Comparison of ENCODE assay signal across 31 mouse cellular contexts in genomic region chr13:19379313-19379712, GRCm38 (mm10). TPM values are rescaled to one million over a fixed set of nuclear protein-coding genes. Genes with fewer than 3 reads are reported as not detected.
DNase-seq lines count a peak whose midpoint lies in the region; ATAC-seq lines count a peak whose summit lies in the region.
"Had no signal": no experiment of that assay in that cellular context is flagged by ENCODE, and none has a peak within 500 bp of the region (broad histone marks: within the 10 kb centered on the region; RNA-seq: fewer than 3 reads in every experiment).

No protein-coding gene starts in this region.

- H3K9ac ChIP-seq in intestine, embryonic 14.5 days (ENCODE audit: low read length), result no peak overlapping the region
- H3K9ac ChIP-seq in intestine, embryonic 16.5 days (ENCODE audit: low read depth, low read length), result no peak overlapping the region
- no peak overlapping the region for H3K9ac ChIP-seq in neural tube, embryonic 14.5 days (replicated peaks; ENCODE audit: low read depth, low read length)
- H3K9ac ChIP-seq in neural tube, embryonic 15.5 days (replicated peaks), result no peak overlapping the region
- H3K9ac ChIP-seq: embryonic facial prominence, embryonic 13.5 days; forebrain, embryonic 12.5 days; forebrain, embryonic 15.5 days; heart, embryonic 12.5 days; heart, embryonic 15.5 days; hindbrain, embryonic 14.5 days had no signal

- H3K36me3 ChIP-seq in intestine, embryonic 14.5 days (ENCODE audit: control insufficient read depth, insufficient read depth, low read length), result peaks cover 13% of the 10 kb centered on the region
- no peaks in the 10 kb centered on the region for H3K36me3 ChIP-seq in intestine, embryonic 16.5 days (ENCODE audit: control insufficient read depth, insufficient read depth, low read length)
- H3K36me3 ChIP-seq in megakaryocyte, embryonic 14.5 days (replicated peaks; ENCODE audit: low read length), result peaks cover 12% of the 10 kb centered on the region
- peaks cover 7% of the 10 kb centered on the region; the same call in 1 of the 2 replicates for H3K36me3 ChIP-seq in neural tube, embryonic 14.5 days (ENCODE audit: control insufficient read depth, insufficient read depth, low read length)
- H3K36me3 ChIP-seq in neural tube, embryonic 15.5 days, result peaks cover 9% of the 10 kb centered on the region
- H3K36me3 ChIP-seq: forebrain, embryonic 12.5 days had no signal

- WGBS in intestine, embryonic 14.5 days, result 70% methylated on average over 6 of the region's 6 CpGs
- 66% methylated on average over 6 of the region's 6 CpGs for WGBS in intestine, embryonic 16.5 days
- 84% methylated on average over 6 of the region's 6 CpGs for WGBS in neural tube, embryonic 14.5 days
- 78% methylated on average over 6 of the region's 6 CpGs for WGBS in neural tube, embryonic 15.5 days

- no peak overlapping the region for H3K27ac ChIP-seq in intestine, embryonic 14.5 days (ENCODE audit: low read depth)
- no peak overlapping the region for H3K27ac ChIP-seq in intestine, embryonic 16.5 days (ENCODE audit: low read length)
- H3K27ac ChIP-seq in neural tube, embryonic 14.5 days (ENCODE audit: low read depth, low read length), result no peak overlapping the region
- H3K27ac ChIP-seq in neural tube, embryonic 15.5 days (replicated peaks), result no peak overlapping the region
- H3K27ac ChIP-seq: embryonic facial prominence, embryonic 10.5 days; embryonic facial prominence, embryonic 13.5 days; forebrain, embryonic 12.5 days; forebrain, embryonic 15.5 days; gastrocnemius, adult 2 months; heart, embryonic 15.5 days; hindbrain, embryonic 10.5 days; hindbrain, embryonic 14.5 days had no signal

- peak; percentile 35 for DNase-seq in intestine, embryonic 14.5 days (ENCODE audit: low spot score)
- DNase-seq in MN1 (ENCODE audit: low spot score), result no peak
- DNase-seq: adrenal gland, adult 8-10 months; adrenal gland, postnatal 25 days; cerebellum, adult 11-12 months; cerebellum, adult 8-10 months; cerebellum, postnatal 10 days; cerebellum, postnatal 36 days; embryo, embryonic 11 days; gastrocnemius, adult 2 months; gastrocnemius, postnatal 14 days; heart, adult 11 months; heart, postnatal 10 days; heart, postnatal 36 days had no signal

- ATAC-seq in intestine, embryonic 14.5 days (replicated peaks; ENCODE audit: low FRiP score, low TSS enrichment, low read depth), result no peak
- no peak for ATAC-seq in intestine, embryonic 16.5 days
- no peak for ATAC-seq in megakaryocyte, adult 5-6 weeks (ENCODE audit: poor library complexity, severe bottlenecking)
- peak; percentile 45; the same call in 1 of the 2 replicates for ATAC-seq in neural tube, embryonic 14.5 days (ENCODE audit: low read depth)
- ATAC-seq in neural tube, embryonic 15.5 days (ENCODE audit: low FRiP score), result no peak
- peak; percentile 51; the same call in 1 of the 2 replicates for ATAC-seq in megakaryocyte-erythroid progenitor cell, adult 5-6 weeks (replicated peaks; ENCODE audit: low FRiP score, low TSS enrichment, poor library complexity, severe bottlenecking)
- ATAC-seq: activated CD4-positive, CD25-positive, alpha-beta regulatory T cell, adult 4 months; CD4-positive, CD25-positive, alpha-beta regulatory T cell, adult 4 months; forebrain, embryonic 15.5 days had no signal

- H3K4me2 ChIP-seq in intestine, embryonic 14.5 days (ENCODE audit: low read length), result no peak overlapping the region
- no peak overlapping the region for H3K4me2 ChIP-seq in intestine, embryonic 16.5 days (ENCODE audit: low read depth, low read length)
- H3K4me2 ChIP-seq in neural tube, embryonic 14.5 days (ENCODE audit: low read depth, low read length), result no peak overlapping the region
- H3K4me2 ChIP-seq in neural tube, embryonic 15.5 days, result no peak overlapping the region
- H3K4me2 ChIP-seq: embryonic facial prominence, embryonic 13.5 days; forebrain, embryonic 12.5 days; forebrain, embryonic 15.5 days; heart, embryonic 12.5 days; heart, embryonic 15.5 days; hindbrain, embryonic 14.5 days had no signal

- no peak overlapping the region for H3K4me3 ChIP-seq in intestine, embryonic 14.5 days (ENCODE audit: low read depth, low read length)
- H3K4me3 ChIP-seq in intestine, embryonic 16.5 days (ENCODE audit: low read length), result no peak overlapping the region
- peak overlapping the region; percentile 18 for H3K4me3 ChIP-seq in megakaryocyte, embryonic 14.5 days (replicated peaks)
- H3K4me3 ChIP-seq in neural tube, embryonic 14.5 days (ENCODE audit: low read depth, low read length), result no peak overlapping the region
- H3K4me3 ChIP-seq in neural tube, embryonic 15.5 days (replicated peaks), result no peak overlapping the region
- H3K4me3 ChIP-seq: embryonic facial prominence, embryonic 10.5 days; embryonic facial prominence, embryonic 13.5 days; erythroblast, embryonic 14.5 days; forebrain, embryonic 12.5 days; forebrain, embryonic 15.5 days; gastrocnemius, adult 2 months; heart, embryonic 12.5 days; heart, embryonic 15.5 days; hindbrain, embryonic 10.5 days had no signal

- H3K4me1 ChIP-seq in intestine, embryonic 14.5 days (replicated peaks; ENCODE audit: control insufficient read depth, insufficient read depth, low read length), result no peaks in the 10 kb centered on the region
- peaks cover 8% of the 10 kb centered on the region; the same call in 1 of the 2 replicates for H3K4me1 ChIP-seq in intestine, embryonic 16.5 days (ENCODE audit: control insufficient read depth, insufficient read depth, low read length)
- H3K4me1 ChIP-seq in megakaryocyte, embryonic 14.5 days, result peaks cover 27% of the 10 kb centered on the region
- H3K4me1 ChIP-seq in neural tube, embryonic 14.5 days (ENCODE audit: control insufficient read depth, insufficient read depth, low read length), result no peaks in the 10 kb centered on the region
- peaks cover 3% of the 10 kb centered on the region; the same call in 1 of the 2 replicates for H3K4me1 ChIP-seq in neural tube, embryonic 15.5 days
- H3K4me1 ChIP-seq: forebrain, embryonic 12.5 days; forebrain, embryonic 15.5 days; heart, embryonic 15.5 days; hindbrain, embryonic 10.5 days had no signal

- no peaks in the 10 kb centered on the region for H3K9me3 ChIP-seq in intestine, embryonic 14.5 days (ENCODE audit: control insufficient read depth, low read length)
- H3K9me3 ChIP-seq in intestine, embryonic 16.5 days (ENCODE audit: control insufficient read depth, low read length), result no peaks in the 10 kb centered on the region
- no peaks in the 10 kb centered on the region for H3K9me3 ChIP-seq in megakaryocyte, embryonic 14.5 days
- no peaks in the 10 kb centered on the region for H3K9me3 ChIP-seq in neural tube, embryonic 14.5 days (ENCODE audit: control insufficient read depth, low read length)
- H3K9me3 ChIP-seq in neural tube, embryonic 15.5 days (replicated peaks), result no peaks in the 10 kb centered on the region
- H3K9me3 ChIP-seq: embryonic facial prominence, embryonic 10.5 days; embryonic facial prominence, embryonic 13.5 days; forebrain, embryonic 12.5 days; forebrain, embryonic 15.5 days; heart, embryonic 12.5 days; heart, embryonic 15.5 days; hindbrain, embryonic 10.5 days had no signal

- no peaks in the 10 kb centered on the region for H3K27me3 ChIP-seq in intestine, embryonic 14.5 days (replicated peaks; ENCODE audit: control insufficient read depth, insufficient read depth, low read length)
- no peaks in the 10 kb centered on the region for H3K27me3 ChIP-seq in intestine, embryonic 16.5 days (replicated peaks; ENCODE audit: control insufficient read depth, insufficient read depth, low read length)
- no peaks in the 10 kb centered on the region for H3K27me3 ChIP-seq in megakaryocyte, embryonic 14.5 days (replicated peaks)
- H3K27me3 ChIP-seq in neural tube, embryonic 14.5 days (ENCODE audit: control insufficient read depth, insufficient read depth, low read length), result no peaks in the 10 kb centered on the region
- H3K27me3 ChIP-seq in neural tube, embryonic 15.5 days (replicated peaks), result no peaks in the 10 kb centered on the region
- H3K27me3 ChIP-seq: embryonic facial prominence, embryonic 13.5 days; forebrain, embryonic 12.5 days; forebrain, embryonic 15.5 days; heart, embryonic 12.5 days; heart, embryonic 15.5 days had no signal

RNA-seq across cellular contexts. Expression of gene Stard3nl, which starts 16.3 kb away (rescaled TPM):
- polyA plus RNA-seq in intestine, embryonic 14.5 days (2014; fragmentation: Nextera tagmentation; extraction: Ambion mirVana), result 98.7 and 100 TPM in 2 replicates
- polyA plus RNA-seq in intestine, embryonic 16.5 days (2015; fragmentation: Nextera tagmentation; extraction: Ambion mirVana), result 86.5 and 94.8 TPM in 2 replicates
- 3.9 TPM in 1 of 2 replicates, not detected in the other for polyA plus RNA-seq in megakaryocyte, embryonic 14.5 days (2012; ENCODE audit: insufficient read depth, low replicate concordance)
- 109 and 113 TPM in 2 replicates for total RNA-seq in megakaryocyte, adult 5-6 weeks (2015)
- total RNA-seq in megakaryocyte, adult 5-6 weeks (2017), result 65.5 and 72.3 TPM in 2 replicates
- 220 and 225 TPM in 2 replicates for polyA plus RNA-seq in neural tube, embryonic 14.5 days (2014; fragmentation: Nextera tagmentation; extraction: Ambion mirVana)
- polyA plus RNA-seq in neural tube, embryonic 15.5 days (2015; fragmentation: Nextera tagmentation; extraction: Ambion mirVana), result 200 and 219 TPM in 2 replicates
- 24.2 and 37.8 TPM in 2 replicates for total RNA-seq in megakaryocyte-erythroid progenitor cell, adult 5-6 weeks (2014; fragmentation: Nextera tagmentation)
- total RNA-seq in megakaryocyte-erythroid progenitor cell, adult 5-6 weeks (2017), result 29.1 and 30.2 TPM in 2 replicates

Comparison
In these comparisons a context has a peak if more than half of its experiments do, and no peak if none do; other contexts are left out.
1. ATAC-seq: peak in neural tube, embryonic 14.5 days (single experiment) and megakaryocyte-erythroid progenitor cell, adult 5-6 weeks (single experiment); none in intestine, embryonic 14.5 days (single experiment), intestine, embryonic 16.5 days (single experiment), megakaryocyte, adult 5-6 weeks (single experiment) and neural tube, embryonic 15.5 days (single experiment).
2. RNA of gene Stard3nl, which starts 16.3 kb away (polyA plus RNA-seq): 220 to 225 TPM in neural tube, embryonic 14.5 days, 200 to 219 TPM in neural tube, embryonic 15.5 days, 98.7 to 100 TPM in intestine, embryonic 14.5 days and 86.5 to 94.8 TPM in intestine, embryonic 16.5 days; 3.9 TPM in megakaryocyte, embryonic 14.5 days; every median in the first group is over 10 times any median in the second.